Mouse (Mus musculus): ENCODE measurements around the gene Gm9046. TPM values are rescaled to one million over a fixed set of nuclear protein-coding genes. Genes with fewer than 3 reads are reported as not detected.

The Gm9046 gene
- polyA plus RNA-seq, 1 experiment from 2014 or later = not detected

Other genes with a start within 250 kb of the Gm9046 start
- 8.3 and 8.4 TPM in 2 replicates for gene Mdm1, start 201.4 kb downstream of the Gm9046 start, polyA plus RNA-seq (2015; fragmentation: Nextera tagmentation; extraction: Ambion mirVana)
- not detected in 2 replicates for gene Il22, start 138.3 kb downstream of the Gm9046 start, polyA plus RNA-seq (2015; fragmentation: Nextera tagmentation; extraction: Ambion mirVana)
- not detected in 2 replicates for gene Gm32717, start 102.5 kb downstream of the Gm9046 start, polyA plus RNA-seq (2015; fragmentation: Nextera tagmentation; extraction: Ambion mirVana)
- not detected in 2 replicates for gene Gm32802, start 84.6 kb downstream of the Gm9046 start, polyA plus RNA-seq (2015; fragmentation: Nextera tagmentation; extraction: Ambion mirVana)
- not detected in 2 replicates for gene Iltifb, start 48.2 kb downstream of the Gm9046 start, polyA plus RNA-seq (2015; fragmentation: Nextera tagmentation; extraction: Ambion mirVana)
- not detected in 2 replicates for gene Gm9040, start 16.3 kb downstream of the Gm9046 start, polyA plus RNA-seq (2015; fragmentation: Nextera tagmentation; extraction: Ambion mirVana)
- not detected in 2 replicates for gene Gm9044, start 10.8 kb downstream of the Gm9046 start, polyA plus RNA-seq (2015; fragmentation: Nextera tagmentation; extraction: Ambion mirVana)
- gene Gm9045, start 5.4 kb downstream of the Gm9046 start, polyA plus RNA-seq (2015; fragmentation: Nextera tagmentation; extraction: Ambion mirVana) = not detected in 2 replicates
- not detected in 2 replicates for gene Gm9048, start 5.4 kb upstream of the Gm9046 start, polyA plus RNA-seq (2015; fragmentation: Nextera tagmentation; extraction: Ambion mirVana)
- gene Gm9049, start 10.8 kb upstream of the Gm9046 start, polyA plus RNA-seq (2015; fragmentation: Nextera tagmentation; extraction: Ambion mirVana) = not detected in 2 replicates
- gene Ifng, start 97.8 kb upstream of the Gm9046 start, polyA plus RNA-seq (2015; fragmentation: Nextera tagmentation; extraction: Ambion mirVana) = not detected in 2 replicates